Mouse (Mus musculus) heart, postnatal 4 days (tissue): Measurements from ENCODE around the gene Ctcf. TPM values are rescaled to one million over a fixed set of nuclear protein-coding genes. Genes with fewer than 3 reads are reported as not detected.
A peak's percentile ranks its signal among the peaks of the same experiment; 100 is the strongest.
"Not testable (repeated sequence)": the region's sequence is repeated elsewhere in the genome, so short reads cannot be mapped to it uniquely, and the experiment has no call there.

Source experiments
- DNase-seq: peaks from one replicate; pipeline ENCODE4 v3.0.0; 2021
- total RNA-seq, 2 experiments: library from RNA; stranded (reverse); gene quantifications; 2 replicates each; pipeline ENCODE4 v1.2.3; 2021

Gene Ctcf
- total RNA-seq, result 10 to 100 TPM; 59.1 to 63.2 TPM

GRCm38 (mm10) chr8:105636018-105636962 is at the start of gene Ctcf:
Gene Ctcf (plus strand): TSS chr8:105636568.
- DNase-seq, result peak; percentile 93

- DNase-seq, result no peak
Observed at GRCm38 (mm10) chr8:105592431-105592830, 43.9 kb upstream of the Ctcf start.

- DNase-seq, result peak; percentile 66
Observed at GRCm38 (mm10) chr8:105593859-105594258, 42.5 kb upstream of the Ctcf start.

DNA sequence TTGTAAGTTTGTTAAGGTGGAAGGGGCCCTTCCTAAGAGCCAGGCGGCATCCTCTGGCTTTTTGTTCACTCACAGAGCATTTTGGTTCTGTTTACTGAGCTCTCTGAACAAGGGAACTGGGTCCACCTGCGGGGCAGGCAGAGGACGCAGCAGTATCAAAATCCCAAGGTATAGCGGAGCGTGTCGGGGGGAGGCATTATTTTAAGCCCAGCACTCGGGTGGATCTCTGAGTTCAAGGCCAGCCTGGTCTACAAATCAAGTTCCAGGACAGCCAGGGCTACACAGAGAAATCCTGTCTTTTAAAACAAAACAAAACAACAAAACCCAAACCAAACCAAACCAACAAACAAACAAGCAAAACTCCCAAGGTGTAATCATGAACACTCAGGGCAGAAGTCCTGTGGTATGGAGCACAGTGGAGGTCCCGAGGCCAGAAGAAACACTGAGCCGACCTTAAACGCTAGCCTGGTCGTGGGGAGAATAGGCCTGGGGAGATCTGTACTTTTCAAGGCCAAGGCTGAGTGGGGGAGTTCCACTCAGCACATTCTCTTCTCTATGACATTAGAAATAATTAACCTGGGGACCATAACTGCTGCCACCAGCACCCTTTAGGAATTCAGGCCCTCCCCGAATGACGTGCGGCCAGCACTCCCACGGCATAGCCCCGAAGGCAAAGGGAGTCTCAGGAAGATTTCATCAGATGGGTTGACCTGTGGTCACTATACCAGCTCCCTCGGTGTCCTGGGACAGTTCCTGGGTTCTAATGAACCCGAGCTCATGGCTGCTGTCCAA is 41.7 kb upstream of the Ctcf start:
- no peak for DNase-seq

- DNase-seq, result peak; percentile 81
Observed at GRCm38 (mm10) chr8:105596362-105597034, 39.9 kb upstream of the Ctcf start.

- DNase-seq, result no peak
Observed at GRCm38 (mm10) chr8:105598777-105599176, 37.6 kb upstream of the Ctcf start.

DNA sequence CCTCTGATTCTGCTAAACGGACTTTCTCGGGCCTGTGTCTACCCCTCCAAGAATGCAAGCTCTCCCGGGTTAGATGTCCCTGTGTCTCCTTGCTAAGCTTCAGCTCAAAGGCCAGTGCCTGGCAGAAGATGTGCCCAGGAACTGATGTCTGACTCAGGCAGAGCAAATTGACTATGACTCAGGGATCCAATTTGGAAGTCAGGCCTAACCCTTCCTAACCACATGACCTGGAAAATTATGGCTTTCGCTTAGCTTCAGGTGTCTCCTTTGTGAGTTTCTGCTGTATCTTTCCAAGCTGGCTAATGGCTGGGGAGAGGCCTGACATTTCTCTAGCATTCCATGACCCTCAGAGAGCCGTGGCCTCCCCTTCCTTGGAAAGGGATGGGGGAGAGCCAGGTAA is 35.1 kb upstream of the Ctcf start:
- DNase-seq, result no peak

DNA sequence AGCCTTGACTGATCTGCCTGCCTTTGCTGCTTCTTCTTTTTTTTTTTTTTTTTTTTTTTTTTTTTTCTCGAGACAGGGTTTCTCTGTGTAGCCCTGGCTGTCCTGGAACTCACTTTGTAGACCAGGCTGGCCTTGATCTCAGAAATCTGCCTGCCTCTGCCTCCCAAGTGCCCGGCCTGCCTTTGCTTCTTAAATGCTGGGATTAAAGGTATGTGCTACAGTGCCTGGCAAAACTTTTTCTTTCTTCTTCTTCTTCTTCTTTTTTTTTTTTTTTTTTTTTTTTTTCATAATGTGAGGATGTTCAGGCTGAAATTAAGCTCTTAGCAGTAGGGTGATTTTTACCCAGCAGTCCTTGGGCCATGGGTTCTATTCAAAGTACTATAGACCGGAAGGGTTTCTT is 33.8 kb upstream of the Ctcf start:
- not testable (repeated sequence) for DNase-seq

- peak; percentile 81 for DNase-seq
Observed at GRCm38 (mm10) chr8:105604804-105605381, 31.5 kb upstream of the Ctcf start, which contains the start of gene Ripor1. Gene Ripor1 (plus strand): TSS chr8:105605255.

DNA sequence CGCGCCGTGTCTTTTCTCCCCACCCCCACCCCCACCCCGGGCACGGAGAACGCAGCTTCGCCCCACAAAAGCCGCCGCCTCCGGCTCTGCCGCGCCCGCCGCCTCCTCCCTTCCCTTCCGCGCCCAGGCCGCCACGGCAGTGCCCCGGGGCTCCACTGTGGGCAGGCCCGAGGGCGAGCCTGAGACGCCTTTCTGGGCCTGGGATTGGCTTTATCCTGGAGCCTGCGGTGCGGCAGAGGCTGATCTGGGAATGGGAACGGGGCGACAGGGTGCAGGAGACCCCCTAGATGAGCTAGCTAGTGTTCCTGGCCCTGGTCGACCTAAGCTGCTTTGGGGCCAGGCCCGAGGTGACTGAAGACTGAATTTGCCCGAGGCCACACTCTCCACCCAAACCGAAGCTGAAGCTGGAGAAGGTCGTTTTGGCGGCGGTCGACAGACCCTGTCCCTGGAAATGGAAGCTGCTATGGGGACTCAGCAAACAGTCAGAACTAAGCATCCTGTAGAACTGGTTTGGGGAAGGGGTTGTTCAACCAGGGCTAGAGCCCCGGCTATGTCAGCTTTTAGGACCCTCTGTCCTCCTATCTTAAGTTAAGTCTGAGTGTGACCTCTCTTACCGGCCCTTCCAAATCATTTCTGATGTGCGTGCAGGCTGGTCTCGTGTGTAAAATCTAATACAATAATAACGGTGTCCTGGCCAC is 30.7 kb upstream of the Ctcf start:
- DNase-seq, result peak; percentile 57

DNA sequence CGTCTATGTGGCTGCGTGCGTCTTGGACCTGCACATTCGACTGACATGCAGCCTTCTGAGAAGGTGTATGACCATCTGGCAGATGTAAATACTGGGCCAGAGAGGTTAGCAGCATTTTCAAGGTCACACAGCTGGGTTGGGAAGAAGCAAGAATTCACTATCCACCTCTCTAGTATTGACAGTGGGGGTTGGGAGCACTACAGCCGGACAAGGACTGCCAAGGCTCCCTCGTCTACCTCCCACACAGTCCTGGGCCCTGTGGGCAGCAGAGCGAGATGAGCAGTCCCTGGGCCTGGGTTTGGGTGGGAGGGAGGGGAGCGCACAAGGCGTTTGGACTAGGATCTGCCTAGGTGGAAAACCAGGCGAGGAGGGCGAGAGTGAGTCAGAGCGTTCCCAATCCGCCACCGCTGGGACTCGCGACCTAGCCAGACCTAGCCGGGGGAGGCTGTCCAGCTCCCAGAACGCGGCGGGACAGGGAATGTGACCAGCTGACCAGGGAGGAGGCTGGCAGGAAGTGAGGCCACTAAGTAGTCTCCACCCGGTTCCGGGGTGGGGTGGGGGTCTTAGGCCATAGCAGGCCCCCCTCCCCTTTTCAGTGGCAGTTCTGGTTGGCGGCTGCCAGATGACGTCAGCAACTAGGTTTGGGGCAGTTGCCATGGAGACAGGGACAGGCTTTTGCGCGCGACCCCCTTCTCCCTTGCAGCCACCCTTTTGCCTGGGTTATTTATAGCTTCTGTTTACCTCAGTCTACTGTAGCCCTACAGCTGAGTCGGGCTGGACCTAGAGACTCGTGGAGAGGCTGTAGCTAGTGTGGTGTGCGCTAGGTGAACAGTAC is 30.0 kb upstream of the Ctcf start:
- DNase-seq, result peak; percentile 90

DNA sequence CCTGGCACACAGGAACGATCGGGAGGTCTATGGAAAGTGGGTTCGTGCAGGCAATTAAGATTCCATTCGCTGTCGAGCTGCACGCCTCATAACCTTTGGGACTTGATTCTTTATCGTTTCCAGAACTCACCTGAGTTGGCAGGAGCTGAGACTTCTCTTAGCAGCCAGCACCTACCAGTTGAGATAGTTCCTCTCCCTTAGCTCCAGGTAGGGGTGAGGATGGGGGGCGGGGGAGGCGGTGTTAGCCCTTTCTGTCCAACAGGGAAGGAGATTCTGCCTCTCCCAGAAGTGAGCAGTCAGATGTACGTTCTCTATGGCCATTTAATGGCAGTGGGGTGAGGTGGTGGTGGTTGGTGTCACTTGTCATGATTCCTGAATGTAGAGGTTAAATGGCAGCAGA is 29.3 kb upstream of the Ctcf start:
- DNase-seq, result no peak

- peak; percentile 48 for DNase-seq
Observed at GRCm38 (mm10) chr8:105607684-105608083, 28.7 kb upstream of the Ctcf start.

DNA sequence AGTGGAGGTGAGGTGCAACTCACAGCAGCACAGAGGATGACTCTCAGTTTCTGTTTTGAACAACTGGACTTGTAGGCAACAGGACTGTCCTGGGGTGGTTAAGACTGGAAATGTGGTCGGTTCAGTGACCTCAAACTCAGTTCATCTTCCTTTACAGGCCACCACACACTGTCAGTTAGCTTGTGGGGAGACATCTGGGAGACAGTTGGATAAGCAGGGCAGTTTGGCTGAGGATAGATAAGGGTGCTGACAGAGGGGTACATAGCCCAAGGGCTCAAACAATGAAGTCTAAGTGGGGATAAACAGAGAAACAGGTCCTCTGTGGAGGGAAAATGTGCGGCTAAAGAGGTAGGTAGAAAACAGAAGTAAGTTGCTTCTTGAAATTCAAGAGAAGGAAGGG is 27.0 kb upstream of the Ctcf start:
- DNase-seq, result no peak

DNA sequence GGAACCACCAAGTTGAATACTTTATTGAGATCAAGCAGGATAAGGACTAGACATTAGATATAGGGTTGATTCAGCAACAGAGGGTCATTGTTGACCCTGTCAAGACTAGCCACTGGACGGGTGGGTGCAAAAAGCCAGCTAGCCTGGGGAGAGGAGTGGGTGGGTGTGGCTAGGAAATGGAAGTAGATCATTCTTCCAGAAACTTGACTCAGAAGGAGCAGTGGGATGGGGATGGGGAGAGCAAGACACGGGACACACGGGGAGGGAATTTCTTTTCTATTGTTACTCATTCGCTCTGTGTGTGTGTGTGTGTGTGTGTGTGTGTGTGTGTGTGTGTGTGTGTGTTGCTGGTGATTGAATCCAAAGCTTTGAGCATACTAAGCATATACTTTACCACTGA is 26.6 kb upstream of the Ctcf start:
- DNase-seq, result no peak

GRCm38 (mm10) chr8:105611836-105612235 is 24.5 kb upstream of the Ctcf start:
- no peak for DNase-seq

GRCm38 (mm10) chr8:105613037-105613436 is 23.3 kb upstream of the Ctcf start:
- DNase-seq, result peak; percentile 69

DNA sequence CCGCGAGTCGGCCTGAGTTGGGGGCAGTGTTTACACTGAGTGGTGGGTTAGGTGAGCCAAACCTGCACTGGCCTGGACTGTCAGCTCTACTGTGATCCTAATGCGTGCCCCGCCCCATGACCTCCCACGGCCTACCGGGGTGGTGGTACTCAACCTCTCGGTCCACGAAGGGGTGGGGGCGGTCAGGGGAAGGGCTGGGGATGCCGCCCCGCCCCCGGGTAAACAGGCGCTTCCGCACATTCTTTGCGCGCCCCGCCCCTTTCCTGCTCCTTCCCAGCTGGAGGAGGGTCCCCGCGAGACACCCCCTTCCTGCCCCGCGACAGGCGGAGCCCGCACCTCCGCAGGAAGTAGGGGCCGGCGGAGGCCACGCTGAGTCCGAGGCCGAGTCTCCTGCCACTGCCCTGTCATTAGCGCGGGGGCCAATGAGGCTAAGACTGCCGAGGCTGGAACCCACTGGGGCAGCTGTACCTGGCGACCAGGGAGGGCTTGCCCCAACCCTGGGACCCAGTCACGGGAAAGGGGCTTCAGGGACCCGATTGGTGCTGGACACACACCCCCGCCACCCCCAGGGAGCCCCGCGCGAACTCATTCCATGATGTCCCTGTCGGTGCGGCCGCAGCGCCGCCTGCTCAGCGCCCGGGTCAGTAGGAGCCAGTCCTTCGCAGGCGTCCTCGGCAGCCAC is 22.4 kb upstream of the Ctcf start:
- DNase-seq, result peak; percentile 87

DNA sequence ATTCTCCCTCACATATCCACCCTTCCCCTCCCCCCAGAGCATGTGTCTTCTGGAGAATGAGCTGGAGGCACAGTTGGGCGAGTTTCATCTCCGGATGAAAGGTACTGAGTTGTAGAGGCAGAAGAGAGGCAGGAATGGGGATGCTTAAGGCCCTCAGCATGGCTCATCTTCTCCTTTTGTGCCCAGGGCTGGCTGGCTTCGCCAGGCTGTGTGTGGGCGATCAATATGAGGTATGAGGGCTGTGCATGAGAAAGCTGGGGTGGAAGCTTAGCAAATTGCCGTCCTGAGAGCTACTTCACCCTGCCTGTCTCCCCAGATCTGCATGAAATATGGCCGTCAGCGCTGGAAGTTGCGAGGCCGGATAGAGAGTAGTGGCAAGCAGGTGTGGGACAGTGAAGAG is 20.4 kb upstream of the Ctcf start:
- no peak for DNase-seq
